Comparison of ENCODE assay signal across 8 mouse cellular contexts in genomic region chr2:102658661-102659520, GRCm38 (mm10). TPM values are rescaled to one million over a fixed set of nuclear protein-coding genes. Genes with fewer than 3 reads are reported as not detected.
DNase-seq lines count a peak whose midpoint lies in the region; ATAC-seq lines count a peak whose summit lies in the region.

No protein-coding gene starts in this region.

- no peaks in the 10 kb centered on the region; the same call in 1 of the 2 replicates for H3K4me1 ChIP-seq in embryonic facial prominence, embryonic 11.5 days (ENCODE audit: control insufficient read depth, insufficient read depth, low read length)

- peak; percentile 32 for DNase-seq in urinary bladder, adult 2 months (ENCODE audit: low spot score)
- no peak for DNase-seq in urinary bladder, postnatal 10 days (ENCODE audit: low spot score)
- DNase-seq in embryonic facial prominence, embryonic 11.5 days (ENCODE audit: low spot score) = peak; percentile 73
- DNase-seq in heart, postnatal 10 days = peak; percentile 27 to 41
- peak; percentile 74 to 75 for DNase-seq in layer of hippocampus, postnatal 36 days
- DNase-seq in lung, postnatal 4 days = peak; percentile 38 to 49
- peak; percentile 80 for DNase-seq in right cerebral cortex, postnatal 25 days
- no peak for DNase-seq in thymus, postnatal 36 days

- intact Hi-C loops in heart, postnatal 10 days (cut with DNase I) = loop anchor here (5.0 kb wide), 1 partner anchor 67 kb away; no protein-coding TSS in a partner anchor

- no peaks in the 10 kb centered on the region for H3K36me3 ChIP-seq in embryonic facial prominence, embryonic 11.5 days (replicated peaks; ENCODE audit: control insufficient read depth, insufficient read depth, low read depth, low read length)

- under 1% methylated on average over 71 of the region's 80 CpGs for WGBS in embryonic facial prominence, embryonic 11.5 days

- H3K27ac ChIP-seq in embryonic facial prominence, embryonic 11.5 days (replicated peaks; ENCODE audit: low read depth, low read length) = no peak overlapping the region; the same call in 1 of the 2 replicates

- H3K27me3 ChIP-seq in embryonic facial prominence, embryonic 11.5 days (ENCODE audit: control insufficient read depth, insufficient read depth, low read length) = peaks cover 21% of the 10 kb centered on the region; the same call in 1 of the 2 replicates

- peak overlapping the region; percentile 98 for H3K4me2 ChIP-seq in embryonic facial prominence, embryonic 11.5 days (ENCODE audit: low read depth, low read length)

- H3K9me3 ChIP-seq in embryonic facial prominence, embryonic 11.5 days (replicated peaks; ENCODE audit: control insufficient read depth, low read length) = no peaks in the 10 kb centered on the region

- peak; percentile 74 for ATAC-seq in embryonic facial prominence, embryonic 11.5 days (replicated peaks; ENCODE audit: insufficient number of reproducible peaks, low FRiP score, low TSS enrichment, low read depth)

- peak overlapping the region; percentile 61 for H3K9ac ChIP-seq in embryonic facial prominence, embryonic 11.5 days (replicated peaks; ENCODE audit: low read length)

- peak overlapping the region; percentile 65 for H3K4me3 ChIP-seq in embryonic facial prominence, embryonic 11.5 days (ENCODE audit: low read depth, low read length)

RNA-seq across cellular contexts. Expression of gene Slc1a2, which starts 0.4 kb away (rescaled TPM):
- 0.13 and 0.17 TPM in 2 replicates for polyA plus RNA-seq in urinary bladder, adult 2 months (2012; rRNA removed)
- polyA plus RNA-seq in embryonic facial prominence, embryonic 11.5 days (2014; fragmentation: Nextera tagmentation; extraction: Ambion mirVana) = 0.97 and 1.4 TPM in 2 replicates
- under 1 TPM; 0.20 to 0.26 TPM for total RNA-seq in heart, postnatal 10 days (2021)
- total RNA-seq in layer of hippocampus, postnatal 36 days (2021) = 1,000 to 10,000 TPM; 1,671 to 1,869 TPM

Comparison
In these comparisons a context has a peak if more than half of its experiments do, and no peak if none do; other contexts are left out.
1. DNase-seq: peak in urinary bladder, adult 2 months (single experiment), embryonic facial prominence, embryonic 11.5 days (single experiment), heart, postnatal 10 days (2 of 2), layer of hippocampus, postnatal 36 days (2 of 2), lung, postnatal 4 days (2 of 2) and right cerebral cortex, postnatal 25 days (single experiment); none in urinary bladder, postnatal 10 days (single experiment) and thymus, postnatal 36 days (0 of 2).
2. RNA of gene Slc1a2, which starts 0.4 kb away (total RNA-seq): 1,671 to 1,869 TPM in layer of hippocampus, postnatal 36 days; 0.20 to 0.26 TPM in heart, postnatal 10 days; every median in the first group is over 1,000 times any median in the second.